Mouse (Mus musculus): ENCODE results near the gene Zc3h10.

DNA sequence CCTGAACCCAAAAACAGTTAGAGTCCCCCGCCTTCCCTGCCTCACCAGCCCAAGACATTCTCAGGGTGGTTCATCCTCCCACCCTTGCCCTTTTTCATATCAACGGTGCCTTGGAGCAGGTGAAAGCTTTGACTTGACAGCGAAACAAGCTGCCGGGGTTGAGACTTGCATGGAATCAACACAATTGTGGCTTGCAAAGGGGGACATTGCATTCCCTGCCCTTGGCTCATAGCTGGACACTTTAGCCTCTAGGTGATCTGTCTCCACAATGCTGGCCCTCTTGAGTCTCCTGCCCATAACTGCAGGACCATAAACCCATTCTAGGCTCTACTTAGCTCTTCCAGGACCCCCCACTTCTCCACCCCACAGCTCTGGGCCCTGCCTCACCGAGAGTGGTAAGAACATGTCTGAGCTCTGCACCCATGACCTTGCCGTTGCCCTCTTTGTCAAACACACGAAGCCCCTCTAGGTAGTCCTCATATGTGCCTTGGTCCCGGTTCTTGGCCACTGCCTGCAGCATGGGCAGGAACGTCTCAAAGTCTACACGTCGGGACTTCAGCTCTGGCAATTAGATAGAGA, 52.8 kb downstream of the Zc3h10 start:
- TF ChIP-seq CTCF (IDR thresholded peaks at IDR 0.05; ENCODE audit: low read depth): no peak
- no peak for TF ChIP-seq EP300 (IDR thresholded peaks at IDR 0.05; ENCODE audit: low read depth)
